Mouse (Mus musculus) olfactory bulb, adult 2 months (tissue): Measurements from ENCODE around the gene Entpd6.

ENCODE experiments used
- CTCF ChIP-seq: fragments of 200-500 bp; IDR thresholded peaks from 2 replicates; pipeline ENCODE4 v1.5.1; 2012; ENCODE audit warnings: low read depth, mild to moderate bottlenecking, low read length, moderate library complexity; ENCODE audit not compliant: insufficient read depth
- POLR2A ChIP-seq: fragments of 200-500 bp; IDR thresholded peaks from 2 replicates; pipeline ENCODE4 v1.6.1; 2012; ENCODE audit warnings: mild to moderate bottlenecking, low read depth, low read length, moderate library complexity; ENCODE audit not compliant: insufficient read depth

- TF ChIP-seq POLR2A (no peak), CTCF (no peak)
These were observed 3.8 kb upstream of the Entpd6 start for GRCm38 (mm10) chr2:150745016-150745415.
